Mouse (Mus musculus) embryonic fibroblast, embryonic 13.5 days (primary cell): ENCODE measurements around the gene Usp39.

Source experiments
- CTCF ChIP-seq: IDR thresholded peaks from 2 replicates; pipeline ENCODE4 v1.5.1; 2011; ENCODE audit warnings: mild to moderate bottlenecking, control low read depth, low read length, moderate library complexity, borderline replicate concordance; ENCODE audit not compliant: insufficient read depth
- POLR2A ChIP-seq: IDR thresholded peaks from 2 replicates; pipeline ENCODE4 v1.6.1; 2011; ENCODE audit warnings: low read depth, mild to moderate bottlenecking, control low read depth, low read length, moderate library complexity

GRCm38 (mm10) chr6:72361121-72361551, 16.2 kb upstream of the Usp39 start:
- TF ChIP-seq POLR2A: no peak; the same call in 1 of the 2 replicates
- no peak for TF ChIP-seq CTCF
